Mouse (Mus musculus) testis, adult 2 months (tissue): Measurements from ENCODE around the gene Jup.

ENCODE experiments used
- CTCF ChIP-seq: fragments of 200-500 bp; IDR thresholded peaks from 2 replicates; pipeline ENCODE4 v1.5.1; 2012; ENCODE audit warnings: low read depth, mild to moderate bottlenecking, inconsistent platforms, low read length, moderate library complexity; ENCODE audit not compliant: control insufficient read depth, insufficient read depth, insufficient replicate concordance
- POLR2A ChIP-seq: fragments of 200-500 bp; IDR thresholded peaks from 2 replicates; pipeline ENCODE4 v1.6.1; 2012; ENCODE audit warnings: low read depth, mild to moderate bottlenecking, inconsistent platforms, low read length, moderate library complexity; ENCODE audit not compliant: control insufficient read depth

GRCm38 (mm10) chr11:100406273-100406672 is 8.7 kb upstream of the Jup start:
- no peak for TF ChIP-seq CTCF
- TF ChIP-seq POLR2A = no peak
